Mouse (Mus musculus) midbrain, embryonic 16.5 days (tissue): ENCODE measurements around the gene Gm20916. TPM values are rescaled to one million over a fixed set of nuclear protein-coding genes. Genes with fewer than 3 reads are reported as not detected.
"Not testable (repeated sequence)": the region's sequence is repeated elsewhere in the genome, so short reads cannot be mapped to it uniquely, and the experiment has no call there.

Experiments
- ATAC-seq: fragments of 200-750 bp; cut with Nextera tagmentation; 2 replicates; pipeline ENCODE4 v1.8.0; 2017; ENCODE audit warnings: moderate TSS enrichment
- H3K27ac ChIP-seq: fragments of 300-500 bp; sonication (generic); 2 replicates; pipeline ENCODE4 v1.5.1; 2014; ENCODE audit warnings: mild to moderate bottlenecking, low read length, mixed read lengths
- H3K27me3 ChIP-seq: fragments of 300-500 bp; sonication (generic); 2 replicates; pipeline ENCODE4 v1.6.1; 2014; ENCODE audit warnings: low read depth, low read length, mixed read lengths; ENCODE audit not compliant: control insufficient read depth, insufficient read depth
- H3K36me3 ChIP-seq: fragments of 300-500 bp; sonication (generic); 2 replicates; pipeline ENCODE4 v1.6.1; 2014; ENCODE audit warnings: mild to moderate bottlenecking, low read length, moderate library complexity, mixed read lengths; ENCODE audit not compliant: control insufficient read depth, insufficient read depth
- H3K4me1 ChIP-seq: fragments of 300-500 bp; sonication (generic); 2 replicates; pipeline ENCODE4 v1.6.1; 2014; ENCODE audit warnings: mild to moderate bottlenecking, low read length, mixed read lengths; ENCODE audit not compliant: control insufficient read depth, insufficient read depth
- H3K4me2 ChIP-seq: fragments of 300-500 bp; sonication (generic); 2 replicates; pipeline ENCODE4 v1.6.1; 2014; ENCODE audit warnings: mild to moderate bottlenecking, low read length, mixed read lengths
- H3K4me3 ChIP-seq: fragments of 300-500 bp; sonication (generic); 2 replicates; pipeline ENCODE4 v1.5.1; 2014; ENCODE audit warnings: low read depth, mild to moderate bottlenecking, low read length, moderate library complexity, mixed read lengths
- H3K9ac ChIP-seq: fragments of 300-500 bp; sonication (generic); 2 replicates; pipeline ENCODE4 v1.6.1; 2014; ENCODE audit warnings: low read depth, low read length, mixed read lengths
- H3K9me3 ChIP-seq: fragments of 300-500 bp; sonication (generic); replicated peaks from 2 replicates; pipeline ENCODE4 v1.6.1; 2014; ENCODE audit warnings: mild to moderate bottlenecking, low read length, mixed read lengths; ENCODE audit not compliant: control insufficient read depth, poor library complexity, severe bottlenecking
- WGBS: fragments of 180-500 bp; shearing (Covaris S2); extraction: QIAGEN DNeasy Blood & Tissue Kit; methylation state at CpG from one replicate; pipeline ENCODE4 v1.1.7; 2014; 5-methylcytosine and 5-hydroxymethylcytosine counted together
- polyA plus RNA-seq: library from polyadenylated mRNA; unstranded; fragments of >200 nt; fragmentation: Nextera tagmentation; extraction: Ambion mirVana; gene quantifications from 2 replicates; pipeline ENCODE4 v1.2.1, GENCODE M21; 2015

Gm20916 gene
- not detected in 2 replicates for polyA plus RNA-seq

- not testable (repeated sequence) for H3K9me3 ChIP-seq, H3K27ac ChIP-seq, H3K4me1 ChIP-seq, H3K36me3 ChIP-seq, H3K4me3 ChIP-seq, H3K27me3 ChIP-seq, H3K9ac ChIP-seq, H3K4me2 ChIP-seq, ATAC-seq
- no CpG with 5 or more reads among the region's 6 CpGs for WGBS
These were observed at the start of gene Gm20916 for GRCm38 (mm10) chrY:79319265-79319664. Gene Gm20916 (plus strand): TSS chrY:79319565.

Other genes with a start within 250 kb of the Gm20916 start
- gene Gm20917, start 168.4 kb upstream of the Gm20916 start, polyA plus RNA-seq: not detected in 2 replicates